Mouse (Mus musculus): ENCODE measurements around the gene Fam122b. TPM values are rescaled to one million over a fixed set of nuclear protein-coding genes. Genes with fewer than 3 reads are reported as not detected.
"Not testable (repeated sequence)": the region's sequence is repeated elsewhere in the genome, so short reads cannot be mapped to it uniquely, and the experiment has no call there.

The Fam122b gene
- polyA plus RNA-seq (2014; fragmentation: Nextera tagmentation; extraction: Ambion mirVana): 7.6 and 10.5 TPM in 2 replicates

DNA sequence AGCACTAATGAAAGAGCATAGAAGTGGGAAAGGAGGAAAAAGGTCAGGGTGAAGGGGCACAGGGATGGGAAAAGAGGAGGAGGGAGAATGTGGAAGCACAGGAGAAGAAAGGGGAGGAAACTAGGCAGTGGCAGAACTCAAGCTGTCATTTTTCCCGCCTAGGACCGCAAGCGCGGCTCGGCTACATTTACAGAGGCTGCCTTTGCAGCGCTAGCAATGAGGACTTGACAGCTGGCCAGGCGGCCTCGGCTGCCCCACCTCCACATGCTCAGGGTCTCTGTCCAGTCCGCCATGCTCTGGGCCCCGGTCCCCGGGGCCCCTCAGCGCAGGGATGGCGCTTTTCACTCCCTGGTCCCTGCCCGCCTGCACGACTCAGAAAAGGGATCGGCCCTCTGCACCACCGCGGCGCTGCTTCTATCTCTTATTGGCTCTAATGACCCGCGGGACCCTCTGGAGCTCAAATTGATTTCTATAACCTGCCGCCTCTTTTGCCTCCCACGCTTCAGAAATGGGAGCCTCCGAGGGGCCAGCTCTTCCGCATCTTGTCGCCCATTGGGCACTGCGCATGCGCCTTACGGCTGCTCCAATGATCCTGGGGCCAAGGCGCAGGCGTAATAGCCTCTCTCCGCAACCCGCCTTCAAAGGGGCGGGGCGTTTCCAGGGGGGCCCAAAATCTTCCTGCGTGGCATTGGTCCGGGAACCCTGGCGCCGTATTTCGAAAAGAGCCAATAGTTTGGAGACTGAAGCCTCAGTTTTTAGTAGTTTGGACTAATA, at the start of gene Fam122b:
Gene Fam122b (minus strand): TSS at position 517 of the 774 bp plus-strand sequence.
- ATAC-seq (ENCODE audit: low FRiP score, low TSS enrichment): peak; percentile 88

GRCm38 (mm10) chrX:53287924-53288323, 18.3 kb upstream of the Fam122b start:
- Histone ChIP-seq H3K36me3 (ENCODE audit: control insufficient read depth, insufficient read depth, low read length) (no peaks in the 10 kb centered on the region), H3K27ac (ENCODE audit: low read depth, low read length) (no peak overlapping the region), H3K4me3 (ENCODE audit: low read length) (no peak overlapping the region), H3K4me1 (ENCODE audit: control insufficient read depth, insufficient read depth, low read length) (no peaks in the 10 kb centered on the region), H3K9ac (ENCODE audit: low read depth, low read length) (no peak overlapping the region), H3K27me3 (ENCODE audit: control insufficient read depth, insufficient read depth, low read length) (no peaks in the 10 kb centered on the region), H3K4me2 (replicated peaks; ENCODE audit: low read depth, low read length) (no peak overlapping the region), H3K9me3 (ENCODE audit: control insufficient read depth, low read length) (no peaks in the 10 kb centered on the region)
- ATAC-seq (ENCODE audit: low FRiP score, low TSS enrichment): no peak
- 76% methylated on average over 5 of the region's 5 CpGs for WGBS

More for the DNA sequence above, at the start of gene Fam122b:
- Histone ChIP-seq H3K4me1 (ENCODE audit: control insufficient read depth, insufficient read depth, low read length) (no peaks in the 10 kb centered on the region), H3K27ac (ENCODE audit: low read depth, low read length) (peak within 1 kb of the TSS; percentile 74; the same call in 1 of the 2 replicates), H3K4me2 (replicated peaks; ENCODE audit: low read depth, low read length) (peak within 1 kb of the TSS; percentile 64), H3K27me3 (ENCODE audit: control insufficient read depth, insufficient read depth, low read length) (no peaks in the 10 kb centered on the region), H3K4me3 (ENCODE audit: low read length) (peak within 1 kb of the TSS; percentile 55), H3K9ac (ENCODE audit: low read depth, low read length) (peak within 1 kb of the TSS; percentile 60), H3K9me3 (ENCODE audit: control insufficient read depth, low read length) (no peaks in the 10 kb centered on the region), H3K36me3 (ENCODE audit: control insufficient read depth, insufficient read depth, low read length) (no peaks in the 10 kb centered on the region)
- 21% methylated on average over 40 of the region's 40 CpGs for WGBS

- H3K27me3 ChIP-seq (ENCODE audit: control insufficient read depth, insufficient read depth, low read length): no peaks in the 10 kb centered on the region
- ATAC-seq (ENCODE audit: low FRiP score, low TSS enrichment): no peak
- no peaks in the 10 kb centered on the region for H3K4me1 ChIP-seq (ENCODE audit: control insufficient read depth, insufficient read depth, low read length)
- no peak within 1 kb of the TSS for H3K9ac ChIP-seq (ENCODE audit: low read depth, low read length)
- no peaks in the 10 kb centered on the region for H3K9me3 ChIP-seq (ENCODE audit: control insufficient read depth, low read length)
- H3K4me3 ChIP-seq (ENCODE audit: low read length): no peak within 1 kb of the TSS
- no peaks in the 10 kb centered on the region for H3K36me3 ChIP-seq (ENCODE audit: control insufficient read depth, insufficient read depth, low read length)
- WGBS: 46% methylated on average over 1 of the region's 1 CpGs
- H3K27ac ChIP-seq (ENCODE audit: low read depth, low read length): no peak within 1 kb of the TSS
- H3K4me2 ChIP-seq (replicated peaks; ENCODE audit: low read depth, low read length): no peak within 1 kb of the TSS
Observed at GRCm38 (mm10) chrX:53273124-53273523, 3.5 kb upstream of the Fam122b start, which contains the start of gene Fam122c. TSS of gene Fam122c (plus strand) at chrX:53273424.

- ATAC-seq (ENCODE audit: low FRiP score, low TSS enrichment); H3K4me2 ChIP-seq (replicated peaks; ENCODE audit: low read depth, low read length); H3K36me3 ChIP-seq (ENCODE audit: control insufficient read depth, insufficient read depth, low read length); H3K4me3 ChIP-seq (ENCODE audit: low read length); H3K9ac ChIP-seq (ENCODE audit: low read depth, low read length); H3K27me3 ChIP-seq (ENCODE audit: control insufficient read depth, insufficient read depth, low read length); H3K4me1 ChIP-seq (ENCODE audit: control insufficient read depth, insufficient read depth, low read length); H3K27ac ChIP-seq (ENCODE audit: low read depth, low read length); H3K9me3 ChIP-seq (ENCODE audit: control insufficient read depth, low read length): not testable (repeated sequence)
- 73% methylated on average over 3 of the region's 3 CpGs for WGBS
Observed at GRCm38 (mm10) chrX:53271628-53272027, 2.0 kb upstream of the Fam122b start.

- H3K27me3 ChIP-seq (ENCODE audit: control insufficient read depth, insufficient read depth, low read length): no peaks in the 10 kb centered on the region
- no peaks in the 10 kb centered on the region for H3K9me3 ChIP-seq (ENCODE audit: control insufficient read depth, low read length)
- H3K9ac ChIP-seq (ENCODE audit: low read depth, low read length): no peak overlapping the region
- no peak for ATAC-seq (ENCODE audit: low FRiP score, low TSS enrichment)
- WGBS: 28% methylated on average over 10 of the region's 10 CpGs
- no peak overlapping the region for H3K27ac ChIP-seq (ENCODE audit: low read depth, low read length)
- H3K4me1 ChIP-seq (ENCODE audit: control insufficient read depth, insufficient read depth, low read length): no peaks in the 10 kb centered on the region
- H3K36me3 ChIP-seq (ENCODE audit: control insufficient read depth, insufficient read depth, low read length): no peaks in the 10 kb centered on the region
- H3K4me3 ChIP-seq (ENCODE audit: low read length): peak overlapping the region; percentile 55; the same call in 1 of the 2 replicates
- H3K4me2 ChIP-seq (replicated peaks; ENCODE audit: low read depth, low read length): peak overlapping the region; percentile 33; the same call in 1 of the 2 replicates
Observed at GRCm38 (mm10) chrX:53270063-53270432, 443 bp upstream of the Fam122b start.

- no peak overlapping the region for H3K27ac ChIP-seq (ENCODE audit: low read depth, low read length)
- peak overlapping the region; percentile 64 for H3K4me2 ChIP-seq (replicated peaks; ENCODE audit: low read depth, low read length)
- no peaks in the 10 kb centered on the region for H3K9me3 ChIP-seq (ENCODE audit: control insufficient read depth, low read length)
- no peaks in the 10 kb centered on the region for H3K36me3 ChIP-seq (ENCODE audit: control insufficient read depth, insufficient read depth, low read length)
- ATAC-seq (ENCODE audit: low FRiP score, low TSS enrichment): peak; percentile 92
- peak overlapping the region; percentile 55 for H3K4me3 ChIP-seq (ENCODE audit: low read length)
- WGBS: 26% methylated on average over 10 of the region's 10 CpGs
- no peaks in the 10 kb centered on the region for H3K4me1 ChIP-seq (ENCODE audit: control insufficient read depth, insufficient read depth, low read length)
- H3K9ac ChIP-seq (ENCODE audit: low read depth, low read length): peak overlapping the region; percentile 60
- no peaks in the 10 kb centered on the region for H3K27me3 ChIP-seq (ENCODE audit: control insufficient read depth, insufficient read depth, low read length)
Observed at GRCm38 (mm10) chrX:53268856-53269255, 749 bp downstream of the Fam122b start.

DNA sequence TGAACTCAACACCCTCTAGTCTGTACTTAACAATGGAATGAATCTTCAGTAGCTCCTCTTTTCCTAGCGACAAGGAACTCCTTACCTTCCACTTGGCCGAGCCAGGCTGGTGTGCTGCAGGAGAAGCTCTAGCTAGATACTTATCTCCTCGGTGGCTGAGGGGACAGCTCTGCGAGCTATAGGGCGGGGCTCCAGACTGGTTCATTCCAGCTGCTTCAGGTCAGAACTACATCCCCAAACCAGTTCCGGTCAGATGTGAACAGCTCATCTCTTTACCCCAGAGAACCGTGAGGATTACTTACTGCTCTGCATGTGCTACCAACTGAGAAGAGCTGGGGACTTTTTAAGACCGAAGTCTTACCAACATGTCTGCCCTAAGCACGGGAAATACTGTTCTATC, 3.4 kb downstream of the Fam122b start:
- Histone ChIP-seq H3K4me2 (replicated peaks; ENCODE audit: low read depth, low read length) (no peak overlapping the region), H3K36me3 (ENCODE audit: control insufficient read depth, insufficient read depth, low read length) (no peaks in the 10 kb centered on the region), H3K27ac (ENCODE audit: low read depth, low read length) (no peak overlapping the region), H3K4me3 (ENCODE audit: low read length) (no peak overlapping the region), H3K9ac (ENCODE audit: low read depth, low read length) (no peak overlapping the region), H3K4me1 (ENCODE audit: control insufficient read depth, insufficient read depth, low read length) (no peaks in the 10 kb centered on the region), H3K27me3 (ENCODE audit: control insufficient read depth, insufficient read depth, low read length) (no peaks in the 10 kb centered on the region), H3K9me3 (ENCODE audit: control insufficient read depth, low read length) (no peaks in the 10 kb centered on the region)
- 75% methylated on average over 9 of the region's 9 CpGs for WGBS
- no peak for ATAC-seq (ENCODE audit: low FRiP score, low TSS enrichment)

DNA sequence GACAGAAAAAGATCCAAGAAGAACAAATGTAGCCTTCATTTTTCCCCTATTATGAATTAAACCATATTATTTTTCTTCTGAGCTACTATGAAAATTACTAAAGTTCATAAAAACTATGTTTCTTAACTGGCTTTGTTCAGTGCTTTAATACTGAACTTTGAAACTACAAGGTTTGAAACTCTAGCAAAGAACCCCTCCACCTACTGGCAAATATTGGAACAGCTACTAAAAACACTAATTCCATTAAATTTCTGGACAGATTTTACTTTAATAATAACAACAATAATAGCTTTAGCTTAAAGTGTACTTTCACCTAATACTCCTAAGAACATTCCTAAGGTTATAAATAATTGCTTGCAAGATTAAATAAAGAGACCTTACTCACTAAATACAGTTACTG, 14.4 kb downstream of the Fam122b start:
- no peaks in the 10 kb centered on the region for H3K4me1 ChIP-seq (ENCODE audit: control insufficient read depth, insufficient read depth, low read length)
- no peaks in the 10 kb centered on the region for H3K27me3 ChIP-seq (ENCODE audit: control insufficient read depth, insufficient read depth, low read length)
- no peak overlapping the region for H3K9ac ChIP-seq (ENCODE audit: low read depth, low read length)
- no peak overlapping the region for H3K27ac ChIP-seq (ENCODE audit: low read depth, low read length)
- H3K9me3 ChIP-seq (ENCODE audit: control insufficient read depth, low read length): no peaks in the 10 kb centered on the region
- H3K4me2 ChIP-seq (replicated peaks; ENCODE audit: low read depth, low read length): no peak overlapping the region
- H3K4me3 ChIP-seq (ENCODE audit: low read length): no peak overlapping the region
- ATAC-seq (ENCODE audit: low FRiP score, low TSS enrichment): no peak
- no peaks in the 10 kb centered on the region; the same call in 1 of the 2 replicates for H3K36me3 ChIP-seq (ENCODE audit: control insufficient read depth, insufficient read depth, low read length)

DNA sequence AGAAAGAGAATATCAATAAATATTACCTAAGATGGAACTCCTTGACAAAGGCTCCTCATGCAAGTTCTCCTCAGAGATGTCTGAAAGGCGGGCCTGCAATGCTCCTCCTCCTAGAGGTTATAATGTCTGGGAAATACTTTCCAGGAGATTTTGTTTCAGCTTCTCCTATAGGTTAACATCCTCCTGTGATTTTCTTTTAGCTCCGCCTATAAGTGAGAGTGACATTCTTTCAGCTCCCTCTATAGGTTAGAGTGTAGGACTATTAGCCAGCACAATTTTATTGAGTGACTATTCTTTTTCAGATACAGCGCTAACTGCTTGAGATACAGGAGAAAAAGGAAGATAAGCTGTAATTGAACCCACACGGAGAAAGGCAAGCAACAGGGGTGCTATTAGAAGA, 29.6 kb downstream of the Fam122b start, which contains the start of gene Plac1:
Gene Plac1 (minus strand): TSS at position 101 of the 400 bp plus-strand sequence.
- Histone ChIP-seq H3K9me3 (ENCODE audit: control insufficient read depth, low read length) (no peaks in the 10 kb centered on the region), H3K9ac (ENCODE audit: low read depth, low read length) (no peak within 1 kb of the TSS), H3K27ac (ENCODE audit: low read depth, low read length) (no peak within 1 kb of the TSS), H3K36me3 (ENCODE audit: control insufficient read depth, insufficient read depth, low read length) (no peaks in the 10 kb centered on the region), H3K4me1 (ENCODE audit: control insufficient read depth, insufficient read depth, low read length) (no peaks in the 10 kb centered on the region), H3K27me3 (ENCODE audit: control insufficient read depth, insufficient read depth, low read length) (no peaks in the 10 kb centered on the region), H3K4me2 (replicated peaks; ENCODE audit: low read depth, low read length) (no peak within 1 kb of the TSS), H3K4me3 (ENCODE audit: low read length) (no peak within 1 kb of the TSS)
- no peak for ATAC-seq (ENCODE audit: low FRiP score, low TSS enrichment)
- 67% methylated on average over 4 of the region's 4 CpGs for WGBS

Measured in kidney, embryonic 14.5 days (tissue).